Mouse (Mus musculus): ENCODE measurements around the gene Serhl.
"Not testable (repeated sequence)": the region's sequence is repeated elsewhere in the genome, so short reads cannot be mapped to it uniquely, and the experiment has no call there.

- TF ChIP-seq CTCF (IDR thresholded peaks at IDR 0.05; ENCODE audit: control insufficient read depth, insufficient read depth, low read length); POLR2A (IDR thresholded peaks at IDR 0.05; ENCODE audit: borderline replicate concordance, control insufficient read depth, low read depth, low read length): not testable (repeated sequence)
Observed at GRCm38 (mm10) chr15:83062582-83062981, 26.7 kb upstream of the Serhl start.

Measured in bone marrow, adult 2 months (tissue).